Mouse (Mus musculus): Measurements from ENCODE around the gene Stk25.

GRCm38 (mm10) chr1:93654798-93655197 lies 3.7 kb downstream of the Stk25 start:
- TF ChIP-seq POLR2A (IDR thresholded peaks at IDR 0.05; ENCODE audit: insufficient read depth, low read length) (no peak), CTCF (IDR thresholded peaks at IDR 0.05; ENCODE audit: low read depth, low read length) (no peak), EP300 (IDR thresholded peaks at IDR 0.05; ENCODE audit: insufficient read depth, low read depth, low read length) (no peak)
